Mouse (Mus musculus): ENCODE measurements around the gene Bsph1. TPM values are rescaled to one million over a fixed set of nuclear protein-coding genes. Genes with fewer than 3 reads are reported as not detected.

The Bsph1 gene
- total RNA-seq (2023; ENCODE audit: inconsistent age): not detected in 4 replicates

DNA sequence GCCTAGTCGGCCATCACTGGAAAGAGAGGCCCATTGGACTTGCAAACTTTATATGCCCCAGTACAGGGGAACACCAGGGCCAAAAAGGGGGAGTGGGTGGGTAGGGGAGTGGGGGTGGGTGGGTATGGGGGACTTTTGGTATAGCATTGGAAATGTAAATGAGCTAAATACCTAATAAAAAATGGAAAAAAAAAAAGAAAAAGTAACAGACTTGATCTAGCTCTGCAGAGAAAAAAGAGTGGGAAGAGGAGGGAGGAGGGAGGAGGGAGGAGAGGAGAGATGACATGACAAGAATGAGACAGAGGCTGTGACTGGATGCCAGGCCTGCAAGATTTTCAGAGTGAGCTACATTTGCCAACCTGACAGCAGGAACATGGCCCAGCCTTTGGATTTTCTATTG lies at the start of gene Bsph1:
Bsph1 (plus strand) TSS at position 301 of the 400 bp plus-strand sequence.

Other genes starting within 250 kb of the Bsph1 start
- gene Vmn1r89, start 237.8 kb upstream of the Bsph1 start, total RNA-seq (2023; ENCODE audit: inconsistent age): not detected in 4 replicates
- gene Lig1, start 173.6 kb upstream of the Bsph1 start, total RNA-seq (2023; ENCODE audit: inconsistent age): 26.6 to 29.1 TPM (median 27.0 TPM) in 4 replicates
- 5.3 to 7.3 TPM (median 6.4 TPM) in 4 replicates for gene Zswim9, start 172.1 kb upstream of the Bsph1 start, total RNA-seq (2023; ENCODE audit: inconsistent age)
- 0.15 to 1.7 TPM (median 0.63 TPM) in 4 replicates for gene Pla2g4c, start 126.2 kb upstream of the Bsph1 start, total RNA-seq (2023; ENCODE audit: inconsistent age)
- gene Cabp5, start 52.7 kb upstream of the Bsph1 start, total RNA-seq (2023; ENCODE audit: inconsistent age): not detected in 4 replicates
- gene Bsph2, start 120.2 kb downstream of the Bsph1 start, total RNA-seq (2023; ENCODE audit: inconsistent age): not detected in 4 replicates
- gene Sult2a5, start 173.1 kb downstream of the Bsph1 start, total RNA-seq (2023; ENCODE audit: inconsistent age): not detected in 4 replicates

Measured in B cell, adult (primary cell).